Mouse (Mus musculus) heart, embryonic 15.5 days (tissue): ENCODE data around the gene Naalad2. TPM values are rescaled to one million over a fixed set of nuclear protein-coding genes. Genes with fewer than 3 reads are reported as not detected.
A peak's percentile ranks its signal among the peaks of the same experiment; 100 is the strongest.
"Not testable (repeated sequence)": the region's sequence is repeated elsewhere in the genome, so short reads cannot be mapped to it uniquely, and the experiment has no call there.

ENCODE experiments used
- ATAC-seq: fragments of 200-750 bp; cut with Nextera tagmentation; replicated peaks from 2 replicates; pipeline ENCODE4 v1.8.0; 2017; ENCODE audit warnings: low read depth, moderate TSS enrichment; ENCODE audit not compliant: insufficient number of reproducible peaks, insufficient read depth, low FRiP score
- H3K27ac ChIP-seq: fragments of 300-500 bp; sonication (generic); 2 replicates; pipeline ENCODE4 v1.5.1; 2015; ENCODE audit warnings: mild to moderate bottlenecking, inconsistent platforms
- H3K27me3 ChIP-seq: fragments of 300-500 bp; sonication (generic); 2 replicates; pipeline ENCODE4 v1.6.1; 2015; ENCODE audit warnings: inconsistent platforms
- H3K36me3 ChIP-seq: fragments of 300-500 bp; sonication (generic); 2 replicates; pipeline ENCODE4 v1.6.1; 2015; ENCODE audit warnings: mild to moderate bottlenecking, inconsistent platforms
- H3K4me1 ChIP-seq: fragments of 300-500 bp; sonication (generic); replicated peaks from 2 replicates; pipeline ENCODE4 v1.6.1; 2015; ENCODE audit warnings: inconsistent platforms
- H3K4me2 ChIP-seq: fragments of 300-500 bp; sonication (generic); 2 replicates; pipeline ENCODE4 v1.6.1; 2015; ENCODE audit warnings: inconsistent platforms, mild to moderate bottlenecking, moderate library complexity
- H3K4me3 ChIP-seq: fragments of 300-500 bp; sonication (generic); 2 replicates; pipeline ENCODE4 v1.5.1; 2015; ENCODE audit warnings: mild to moderate bottlenecking, inconsistent platforms
- H3K9ac ChIP-seq: fragments of 300-500 bp; sonication (generic); 2 replicates; pipeline ENCODE4 v1.6.1; 2015; ENCODE audit warnings: mild to moderate bottlenecking, inconsistent platforms
- H3K9me3 ChIP-seq: fragments of 300-500 bp; sonication (generic); replicated peaks from 2 replicates; pipeline ENCODE4 v1.6.1; 2016; ENCODE audit warnings: inconsistent platforms
- WGBS: fragments of 180-500 bp; shearing (Covaris S2); methylation state at CpG from one replicate; pipeline ENCODE4 v1.1.7; 2015; ENCODE audit warnings: mixed read lengths; 5-methylcytosine and 5-hydroxymethylcytosine counted together
- polyA plus RNA-seq: library from polyadenylated mRNA; unstranded; fragments of >200 nt; fragmentation: Nextera tagmentation; extraction: Ambion mirVana; gene quantifications from 2 replicates; pipeline ENCODE4 v1.2.1, GENCODE M21; 2015

The Naalad2 gene
- polyA plus RNA-seq: 4.9 and 5.7 TPM in 2 replicates

DNA sequence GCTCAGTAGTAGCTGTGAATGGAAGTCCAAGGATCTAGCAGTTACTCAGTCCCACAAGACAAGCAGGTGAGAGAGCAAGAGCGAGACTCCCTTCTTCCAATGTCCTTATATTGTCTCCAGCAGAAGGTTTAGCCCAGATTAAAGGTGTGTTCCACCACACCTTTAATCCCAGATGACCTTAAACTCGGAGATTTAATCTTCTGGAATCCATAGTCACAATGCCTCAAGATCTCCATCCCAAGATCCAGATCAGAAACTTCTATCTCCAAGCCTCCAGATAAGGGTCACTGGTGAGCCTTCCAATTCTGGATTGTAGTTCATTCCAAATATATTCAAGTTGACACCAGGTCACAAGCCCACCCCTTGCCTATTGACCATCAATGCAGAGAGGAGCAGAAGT, at the start of gene Naalad2:
Naalad2 (minus strand) TSS at position 101 of the 400 bp plus-strand sequence.
- ATAC-seq, H3K9me3 ChIP-seq, H3K4me1 ChIP-seq, H3K36me3 ChIP-seq, H3K4me2 ChIP-seq, H3K27ac ChIP-seq, H3K9ac ChIP-seq, H3K4me3 ChIP-seq, H3K27me3 ChIP-seq: not testable (repeated sequence)
- WGBS: 57% methylated on average over 2 of the region's 2 CpGs

DNA sequence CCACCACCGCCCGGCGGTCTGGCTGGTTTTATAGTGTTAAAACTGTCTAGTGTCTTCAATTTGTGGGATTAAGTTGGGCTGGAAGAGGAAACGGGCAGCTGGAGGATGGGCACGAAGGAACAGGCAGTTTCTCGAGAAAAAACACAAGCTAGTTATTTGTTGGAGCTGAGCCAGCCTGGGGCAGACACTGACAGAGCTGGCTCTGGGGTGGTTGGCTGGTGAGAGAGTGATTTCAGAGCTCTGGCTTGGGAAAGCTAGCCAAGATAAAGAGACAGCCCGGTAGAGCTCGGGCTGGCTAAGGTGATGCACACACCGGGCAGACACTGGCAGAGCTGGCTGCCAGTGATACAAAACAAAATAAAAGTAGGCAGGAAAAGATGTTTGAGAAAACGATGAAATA, 28.9 kb upstream of the Naalad2 start:
- Histone ChIP-seq H3K4me2 (no peak overlapping the region), H3K4me3 (no peak overlapping the region), H3K9ac (no peak overlapping the region), H3K36me3 (no peaks in the 10 kb centered on the region), H3K27ac (no peak overlapping the region), H3K4me1 (no peaks in the 10 kb centered on the region), H3K27me3 (no peaks in the 10 kb centered on the region), H3K9me3 (no peaks in the 10 kb centered on the region)
- 54% methylated on average over 10 of the region's 10 CpGs for WGBS
- no peak for ATAC-seq

GRCm38 (mm10) chr9:18430354-18430753, 27.6 kb upstream of the Naalad2 start, which contains the start of gene Mbd3l2:
Mbd3l2 (plus strand) TSS chr9:18430654.
- Histone ChIP-seq H3K36me3 (no peaks in the 10 kb centered on the region), H3K4me3 (no peak within 1 kb of the TSS), H3K9me3 (no peaks in the 10 kb centered on the region), H3K27ac (no peak within 1 kb of the TSS), H3K27me3 (no peaks in the 10 kb centered on the region), H3K9ac (no peak within 1 kb of the TSS), H3K4me1 (no peaks in the 10 kb centered on the region), H3K4me2 (no peak within 1 kb of the TSS)
- ATAC-seq: no peak

- not testable (repeated sequence) for H3K9me3 ChIP-seq, ATAC-seq
Observed at GRCm38 (mm10) chr9:18412371-18412770, 9.6 kb upstream of the Naalad2 start.

DNA sequence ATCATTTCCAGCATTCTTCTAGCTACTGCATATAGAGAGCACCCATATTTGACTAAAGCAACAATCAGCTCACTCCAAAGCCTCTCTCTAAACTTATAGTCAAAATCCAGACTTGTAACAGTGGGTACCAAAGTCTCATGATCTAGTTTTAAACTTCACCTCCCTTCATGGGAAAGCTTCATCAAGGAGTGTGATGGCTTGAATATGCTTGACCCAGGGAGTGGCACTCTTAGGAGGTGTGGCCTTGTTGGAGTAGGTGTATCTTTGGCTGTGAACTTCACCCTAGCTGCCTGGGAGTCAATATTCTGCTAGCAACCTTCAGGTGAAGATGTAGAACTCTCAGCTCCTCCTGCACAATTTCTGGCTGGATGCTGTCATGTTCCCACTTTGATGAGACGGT, 1.3 kb upstream of the Naalad2 start, which contains the start of gene Ubtfl1:
Ubtfl1 (plus strand) TSS at position 301 of the 400 bp plus-strand sequence.
- H3K9ac ChIP-seq: no peak within 1 kb of the TSS
- 70% methylated on average over 1 of the region's 1 CpGs for WGBS
- H3K4me2 ChIP-seq: no peak within 1 kb of the TSS
- no peak within 1 kb of the TSS for H3K4me3 ChIP-seq
- no peaks in the 10 kb centered on the region for H3K9me3 ChIP-seq
- H3K27me3 ChIP-seq: no peaks in the 10 kb centered on the region
- no peaks in the 10 kb centered on the region for H3K36me3 ChIP-seq
- H3K27ac ChIP-seq: no peak within 1 kb of the TSS
- H3K4me1 ChIP-seq: no peaks in the 10 kb centered on the region
- ATAC-seq: no peak

More at GRCm38 (mm10) chr9:18412371-18412770, 9.6 kb upstream of the Naalad2 start:
- not testable (repeated sequence) for H3K27me3 ChIP-seq, H3K27ac ChIP-seq, H3K9ac ChIP-seq, H3K4me3 ChIP-seq, H3K4me2 ChIP-seq, H3K4me1 ChIP-seq, H3K36me3 ChIP-seq
- WGBS: 75% methylated on average over 4 of the region's 4 CpGs

GRCm38 (mm10) chr9:18399629-18400028, 3.2 kb downstream of the Naalad2 start:
- no peak overlapping the region for H3K4me3 ChIP-seq
- WGBS: 76% methylated on average over 1 of the region's 1 CpGs
- no peaks in the 10 kb centered on the region for H3K27me3 ChIP-seq
- no peaks in the 10 kb centered on the region for H3K4me1 ChIP-seq
- H3K27ac ChIP-seq: no peak overlapping the region
- no peak overlapping the region for H3K9ac ChIP-seq
- H3K4me2 ChIP-seq: no peak overlapping the region
- no peaks in the 10 kb centered on the region for H3K9me3 ChIP-seq
- no peaks in the 10 kb centered on the region for H3K36me3 ChIP-seq
- no peak for ATAC-seq

GRCm38 (mm10) chr9:18385782-18386181, 17.0 kb downstream of the Naalad2 start:
- Histone ChIP-seq H3K9me3 (no peaks in the 10 kb centered on the region), H3K9ac (no peak overlapping the region), H3K4me2 (peak overlapping the region; percentile 36), H3K4me1 (no peaks in the 10 kb centered on the region), H3K36me3 (no peaks in the 10 kb centered on the region), H3K4me3 (peak overlapping the region; percentile 22), H3K27ac (peak overlapping the region; percentile 5; the same call in 1 of the 2 replicates), H3K27me3 (no peaks in the 10 kb centered on the region)
- ATAC-seq: no peak
- WGBS: 15% methylated on average over 6 of the region's 6 CpGs

DNA sequence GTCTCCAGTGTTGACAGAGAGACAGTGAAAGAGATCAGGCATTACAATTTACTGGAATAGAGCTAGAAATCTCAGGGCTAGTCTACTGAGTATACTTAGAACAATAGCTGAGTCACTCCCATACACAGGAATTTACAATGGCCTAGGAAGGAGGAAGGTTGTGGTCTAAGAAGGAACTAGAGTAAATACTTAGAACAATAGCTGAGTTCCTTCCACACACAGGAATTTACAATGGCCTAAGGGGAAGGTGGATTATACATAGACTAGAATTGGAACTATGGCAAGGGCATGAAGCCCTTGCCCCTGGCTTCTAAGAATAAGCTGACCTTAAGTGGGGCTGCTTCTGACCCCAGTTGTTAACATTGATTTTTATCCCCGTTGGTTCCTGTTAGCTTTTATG, 29.8 kb downstream of the Naalad2 start:
- not testable (repeated sequence) for H3K27me3 ChIP-seq, H3K9ac ChIP-seq, H3K27ac ChIP-seq, H3K9me3 ChIP-seq, H3K36me3 ChIP-seq, ATAC-seq, H3K4me1 ChIP-seq, H3K4me3 ChIP-seq, H3K4me2 ChIP-seq
- WGBS: 71% methylated on average over 1 of the region's 1 CpGs

GRCm38 (mm10) chr9:18319990-18320389, 82.8 kb downstream of the Naalad2 start:
- no peaks in the 10 kb centered on the region for H3K27me3 ChIP-seq
- WGBS: 76% methylated on average over 3 of the region's 3 CpGs
- no peaks in the 10 kb centered on the region; the same call in 1 of the 2 replicates for H3K36me3 ChIP-seq
- no peaks in the 10 kb centered on the region for H3K9me3 ChIP-seq
- H3K4me3 ChIP-seq: no peak overlapping the region
- H3K4me1 ChIP-seq: no peaks in the 10 kb centered on the region
- no peak overlapping the region for H3K27ac ChIP-seq
- H3K4me2 ChIP-seq: no peak overlapping the region
- no peak for ATAC-seq
- H3K9ac ChIP-seq: no peak overlapping the region

DNA sequence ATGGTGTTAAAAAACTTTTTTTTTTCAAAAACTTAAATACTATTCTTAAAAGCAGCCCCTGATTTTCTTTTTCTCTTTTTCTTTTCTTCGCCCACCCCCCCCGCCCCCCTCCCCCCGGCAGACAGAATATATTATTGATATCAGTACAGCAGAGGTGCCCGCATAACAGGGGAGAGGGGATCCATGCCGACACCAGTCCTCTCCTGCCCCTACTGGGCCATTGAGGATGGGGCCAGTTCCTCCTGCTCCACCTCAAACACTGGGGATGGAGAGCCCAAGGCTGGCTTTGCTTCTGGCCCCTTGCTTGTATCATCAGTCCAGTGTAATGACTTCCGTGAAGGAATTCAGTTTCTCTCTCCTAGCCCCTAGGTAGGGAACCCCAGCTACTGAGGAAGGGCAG, 104.5 kb downstream of the Naalad2 start:
- 89% methylated on average over 6 of the region's 6 CpGs for WGBS
- H3K4me2 ChIP-seq: no peak overlapping the region
- no peak overlapping the region for H3K4me3 ChIP-seq
- H3K36me3 ChIP-seq: peaks cover 42% of the 10 kb centered on the region
- peaks cover 5% of the 10 kb centered on the region for H3K4me1 ChIP-seq
- H3K9ac ChIP-seq: no peak overlapping the region
- no peak overlapping the region for H3K27ac ChIP-seq
- no peaks in the 10 kb centered on the region for H3K27me3 ChIP-seq
- H3K9me3 ChIP-seq: no peaks in the 10 kb centered on the region
- no peak for ATAC-seq

- WGBS: 34% methylated on average over 6 of the region's 6 CpGs
- Histone ChIP-seq H3K36me3 (0 out of 2 replicates have a peak, but pooled peaks cover 4% of the 10 kb centered on the region), H3K9me3 (no peaks in the 10 kb centered on the region), H3K27me3 (no peaks in the 10 kb centered on the region), H3K4me3 (peak overlapping the region; percentile 78), H3K27ac (no peak overlapping the region), H3K4me2 (peak overlapping the region; percentile 86), H3K4me1 (peaks cover 8% of the 10 kb centered on the region), H3K9ac (peak overlapping the region; percentile 89)
- no peak for ATAC-seq
Observed at GRCm38 (mm10) chr9:18293026-18293781, 109.6 kb downstream of the Naalad2 start.

GRCm38 (mm10) chr9:18292443-18292922, 110.3 kb downstream of the Naalad2 start:
- no peak for ATAC-seq
- Histone ChIP-seq H3K4me2 (peak overlapping the region; percentile 86), H3K4me3 (peak overlapping the region; percentile 78), H3K4me1 (peaks cover 8% of the 10 kb centered on the region), H3K27me3 (no peaks in the 10 kb centered on the region), H3K27ac (peak overlapping the region; percentile 85), H3K9ac (peak overlapping the region; percentile 89), H3K36me3 (0 out of 2 replicates have a peak, but pooled peaks cover 1% of the 10 kb centered on the region), H3K9me3 (no peaks in the 10 kb centered on the region)
- WGBS: under 1% methylated on average over 24 of the region's 24 CpGs
